Mouse (Mus musculus) ES-E14 (cell line): Measurements from ENCODE around the gene Itsn1.

ENCODE experiments used
- CHD2 ChIP-seq: IDR thresholded peaks from 2 replicates; pipeline ENCODE4 v1.6.1; 2014; ENCODE audit warnings: mild to moderate bottlenecking, low read depth, low read length, inconsistent platforms
- HCFC1 ChIP-seq: IDR thresholded peaks from 2 replicates; pipeline ENCODE4 v1.6.1; 2012; ENCODE audit warnings: low read length, inconsistent platforms, borderline replicate concordance; ENCODE audit not compliant: insufficient read depth
- ZNF384 ChIP-seq: IDR thresholded peaks from 2 replicates; pipeline ENCODE4 v1.6.1; 2012; ENCODE audit warnings: low read depth, low read length, inconsistent platforms

- TF ChIP-seq CHD2 (no peak), HCFC1 (no peak), ZNF384 (no peak)
These were observed 14.0 kb downstream of the Itsn1 start for GRCm38 (mm10) chr16:91743055-91743454.
